Mouse (Mus musculus) frontal cortex, adult 2 months (tissue): ENCODE measurements around the gene Kmt2e. TPM values are rescaled to one million over a fixed set of nuclear protein-coding genes. Genes with fewer than 3 reads are reported as not detected.

Experiments used
- DNase-seq, 2 experiments: peaks; one replicate each; pipeline ENCODE4 v3.0.0; 2022; ENCODE audit warnings: low spot score in 1 of 2; ENCODE audit errors: extremely low spot score in 1 of 2
- polyA plus RNA-seq: library from polyadenylated mRNA; depleted of rRNA; stranded (reverse); fragments of >200 nt; gene quantifications from 2 replicates; pipeline ENCODE4 v1.2.3, GENCODE M21; 2012; rRNA removed

Kmt2e gene
- 49.7 and 51.7 TPM in 2 replicates for polyA plus RNA-seq

- DNase-seq, result peak; percentile 91 to 95
These were observed at the start of gene Kmt2e for GRCm38 (mm10) chr5:23433720-23434597. Gene Kmt2e (plus strand): TSS chr5:23434441.

- no peak for DNase-seq
These were observed 49.1 kb upstream of the Kmt2e start for GRCm38 (mm10) chr5:23385136-23385535.

GRCm38 (mm10) chr5:23385763-23386217, 48.5 kb upstream of the Kmt2e start:
- peak in 1 of 2 experiments; percentile 6 for DNase-seq

GRCm38 (mm10) chr5:23386562-23387312, 47.5 kb upstream of the Kmt2e start:
- DNase-seq, result peak; percentile 80 to 83

GRCm38 (mm10) chr5:23387313-23387666, 47.0 kb upstream of the Kmt2e start:
- DNase-seq, result peak in 1 of 2 experiments; percentile 0

GRCm38 (mm10) chr5:23388091-23388490, 46.1 kb upstream of the Kmt2e start:
- DNase-seq, result no peak

GRCm38 (mm10) chr5:23389601-23390305, 44.5 kb upstream of the Kmt2e start:
- DNase-seq, result no peak

- DNase-seq, result no peak
These were observed 42.5 kb upstream of the Kmt2e start for GRCm38 (mm10) chr5:23391714-23392113.

GRCm38 (mm10) chr5:23393870-23394269, 40.4 kb upstream of the Kmt2e start:
- peak in 1 of 2 experiments; percentile 6 for DNase-seq

GRCm38 (mm10) chr5:23394366-23395145, 39.7 kb upstream of the Kmt2e start:
- peak in 1 of 2 experiments; percentile 70 for DNase-seq

GRCm38 (mm10) chr5:23395721-23396120, 38.5 kb upstream of the Kmt2e start:
- DNase-seq, result no peak

- no peak for DNase-seq
These were observed 37.5 kb upstream of the Kmt2e start for GRCm38 (mm10) chr5:23396756-23397155.

- no peak for DNase-seq
These were observed 34.1 kb upstream of the Kmt2e start for GRCm38 (mm10) chr5:23400156-23400555.

- no peak for DNase-seq
These were observed 33.4 kb upstream of the Kmt2e start for GRCm38 (mm10) chr5:23400868-23401267.

GRCm38 (mm10) chr5:23401368-23401767, 32.9 kb upstream of the Kmt2e start:
- DNase-seq, result no peak

GRCm38 (mm10) chr5:23401999-23402398, 32.2 kb upstream of the Kmt2e start:
- no peak for DNase-seq

GRCm38 (mm10) chr5:23403161-23403560, 31.1 kb upstream of the Kmt2e start:
- DNase-seq, result no peak

- DNase-seq, result no peak
These were observed 28.4 kb upstream of the Kmt2e start for GRCm38 (mm10) chr5:23405666-23406404.

GRCm38 (mm10) chr5:23406405-23406745, 27.9 kb upstream of the Kmt2e start:
- DNase-seq, result no peak

GRCm38 (mm10) chr5:23408106-23408505, 26.1 kb upstream of the Kmt2e start:
- no peak for DNase-seq
